8 mouse cellular contexts compared by ENCODE assay signal in genomic region chr4:142014659-142015608, GRCm38 (mm10). TPM values are rescaled to one million over a fixed set of nuclear protein-coding genes. Genes with fewer than 3 reads are reported as not detected.
DNase-seq lines count a peak whose midpoint lies in the region; ATAC-seq and TF ChIP-seq lines count a peak whose summit lies in the region.

Gene Fhad1, minus strand, starts transcription at chr4:142015082.

- H3K9me3 ChIP-seq in hindbrain, embryonic 15.5 days, result no peaks in the 10 kb centered on the region

- no peaks in the 10 kb centered on the region; the same call in 1 of the 2 replicates for H3K27me3 ChIP-seq in hindbrain, embryonic 15.5 days

- WGBS in hindbrain, embryonic 15.5 days, result under 1% methylated on average over 44 of the region's 46 CpGs

- peak; percentile 15 for TF ChIP-seq CTCF in left cerebral cortex, adult 2 months (IDR thresholded peaks at IDR 0.05)

- H3K4me2 ChIP-seq in hindbrain, embryonic 15.5 days, result peak within 1 kb of the TSS; percentile 83

- H3K4me1 ChIP-seq in hindbrain, embryonic 15.5 days (replicated peaks), result peaks cover 15% of the 10 kb centered on the region

- H3K4me3 ChIP-seq in hindbrain, embryonic 15.5 days, result peak within 1 kb of the TSS; percentile 47
- peak within 1 kb of the TSS; percentile 48 for H3K4me3 ChIP-seq in left cerebral cortex, adult 2 months

- peak; percentile 94 for DNase-seq in ZHBTc4 (ENCODE audit: low read depth, low spot score)
- DNase-seq in cerebellum, postnatal 4 days (ENCODE audit: low spot score in 2 of 2), result peak; percentile 50 to 68
- DNase-seq in gastrocnemius, postnatal 10 days, result peak; percentile 72
- DNase-seq in left cerebral cortex, adult 2 months (ENCODE audit: extremely low spot score in 1 of 2, low spot score in 2 of 2), result peak; percentile 47 to 55
- peak; percentile 62 for DNase-seq in right cerebral cortex, adult 18-20 months
- peak; percentile 79 to 85 for DNase-seq in urinary bladder, adult 18-20 months (ENCODE audit: low spot score in 2 of 2)

- peak within 1 kb of the TSS; percentile 46 for H3K9ac ChIP-seq in hindbrain, embryonic 15.5 days

- intact Hi-C loops in left cerebral cortex, adult 2 months (cut with DNase I), result no loop called here

- H3K27ac ChIP-seq in hindbrain, embryonic 15.5 days (replicated peaks), result peak within 1 kb of the TSS; percentile 68
- H3K27ac ChIP-seq in left cerebral cortex, adult 2 months, result no peak within 1 kb of the TSS

- H3K36me3 ChIP-seq in hindbrain, embryonic 15.5 days, result no peaks in the 10 kb centered on the region

- peak; percentile 87 for ATAC-seq in hindbrain, embryonic 15.5 days (ENCODE audit: low FRiP score, low read depth)
- ATAC-seq in megakaryocyte, adult 5-6 weeks (ENCODE audit: poor library complexity, severe bottlenecking), result peak; percentile 46

RNA-seq across cellular contexts. Expression of gene Fhad1, which starts in this region (rescaled TPM):
- total RNA-seq in gastrocnemius, postnatal 10 days (2021), result 1 to 10 TPM; 2.1 to 4.5 TPM
- 4.1 and 5.3 TPM in 2 replicates for polyA plus RNA-seq in hindbrain, embryonic 15.5 days (2015; fragmentation: Nextera tagmentation; extraction: Ambion mirVana)
- 1 to 10 TPM; 9.0 to 9.2 TPM for total RNA-seq in left cerebral cortex, adult 2 months (2021)
- 0.41 TPM in 1 of 2 replicates, not detected in the other for total RNA-seq in megakaryocyte, adult 5-6 weeks (2015)
- 0.41 TPM in 1 of 2 replicates, not detected in the other for total RNA-seq in megakaryocyte, adult 5-6 weeks (2017)

Comparison
In these comparisons a context has a peak if more than half of its experiments do, and no peak if none do; other contexts are left out.
1. Peak in ATAC-seq in megakaryocyte, adult 5-6 weeks; RNA of the gene not detected or under 1 TPM.